Mouse (Mus musculus) G1E (cell line): ENCODE data around the gene Flt3l.

Experiments used
- CTCF ChIP-seq: IDR thresholded peaks from 2 replicates; pipeline ENCODE4 v1.5.1; 2012; ENCODE audit warnings: low read depth, low read length, inconsistent platforms, mixed read lengths
- GATA1 ChIP-seq: IDR thresholded peaks from 2 replicates; pipeline ENCODE4 v1.6.1; 2012; ENCODE audit warnings: borderline replicate concordance, low read length, inconsistent platforms, mixed read lengths
- POLR2AphosphoS5 ChIP-seq: IDR thresholded peaks from 2 replicates; pipeline ENCODE4 v1.6.1; 2012; ENCODE audit warnings: low read depth, low read length, inconsistent platforms; ENCODE audit not compliant: insufficient replicate concordance

GRCm38 (mm10) chr7:45144368-45145174 lies 8.3 kb upstream of the Flt3l start:
- no peak for TF ChIP-seq GATA1
- no peak for TF ChIP-seq CTCF
- no peak for TF ChIP-seq POLR2AphosphoS5
